Mouse (Mus musculus): ENCODE results near the gene Xpnpep3. TPM values are rescaled to one million over a fixed set of nuclear protein-coding genes. Genes with fewer than 3 reads are reported as not detected.

The Xpnpep3 gene
- polyA plus RNA-seq, 1 experiment: 6.8 TPM

DNA sequence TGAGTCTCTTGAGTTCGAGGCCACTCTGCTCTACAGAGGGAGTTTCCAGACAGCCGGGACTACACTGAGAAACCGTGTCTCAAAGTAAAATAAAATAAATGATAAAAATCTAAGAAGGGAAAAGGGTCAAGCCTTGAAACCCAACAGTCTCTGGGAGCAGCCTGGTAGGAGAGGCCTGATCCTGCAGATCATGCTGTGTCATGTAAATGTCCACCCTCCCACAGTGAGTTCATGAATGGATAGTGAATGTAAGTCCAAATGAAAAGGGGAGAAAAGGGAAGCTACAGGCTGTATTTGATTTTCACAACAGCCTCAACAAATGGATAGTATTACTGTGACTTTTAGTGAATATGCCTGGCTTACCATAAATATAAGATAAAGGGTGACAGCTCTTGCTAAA is 25.4 kb downstream of the Xpnpep3 start:
- DNase-seq: no peak
- TF ChIP-seq CTCF (IDR thresholded peaks at IDR 0.05; ENCODE audit: insufficient read depth, low read length): no peak
- no peak for TF ChIP-seq POLR2A (IDR thresholded peaks at IDR 0.05; ENCODE audit: borderline replicate concordance, extremely low read depth, low read depth, low read length)
- Histone ChIP-seq H3K4me3 (replicated peaks; ENCODE audit: extremely low read depth, low read depth, low read length) (no peak overlapping the region), H3K4me1 (ENCODE audit: control insufficient read depth, insufficient read depth, low read length) (peaks cover 2% of the 10 kb centered on the region)
- WGBS: 85% methylated on average over 3 of the region's 3 CpGs

DNA sequence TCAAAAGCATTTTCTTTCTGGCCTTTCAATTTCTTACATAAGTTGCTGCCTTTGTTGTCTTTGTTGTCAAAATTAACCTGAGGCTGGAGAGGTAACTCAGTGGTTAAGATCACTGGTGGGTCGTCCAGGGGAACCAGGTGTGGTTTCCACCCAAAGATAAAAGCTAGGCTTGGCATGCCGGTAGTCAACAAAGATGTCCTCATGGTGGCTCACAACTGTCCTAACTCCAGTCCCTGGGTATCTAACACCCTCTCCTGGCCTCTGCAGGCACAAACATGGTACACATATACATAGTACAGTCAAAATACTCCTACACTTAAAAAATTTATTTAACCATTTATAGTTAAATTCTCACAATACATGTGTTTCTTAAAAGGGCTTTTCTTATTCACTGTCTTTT is 28.0 kb downstream of the Xpnpep3 start:
- TF ChIP-seq CTCF (IDR thresholded peaks at IDR 0.05; ENCODE audit: insufficient read depth, low read length) (no peak), POLR2A (IDR thresholded peaks at IDR 0.05; ENCODE audit: borderline replicate concordance, extremely low read depth, low read depth, low read length) (no peak)
- H3K4me3 ChIP-seq (replicated peaks; ENCODE audit: extremely low read depth, low read depth, low read length): no peak overlapping the region
- no peak for DNase-seq
- WGBS: 80% methylated on average over 2 of the region's 2 CpGs
- no peaks in the 10 kb centered on the region; the same call in none of the 2 replicates for H3K4me1 ChIP-seq (ENCODE audit: control insufficient read depth, insufficient read depth, low read length)

DNA sequence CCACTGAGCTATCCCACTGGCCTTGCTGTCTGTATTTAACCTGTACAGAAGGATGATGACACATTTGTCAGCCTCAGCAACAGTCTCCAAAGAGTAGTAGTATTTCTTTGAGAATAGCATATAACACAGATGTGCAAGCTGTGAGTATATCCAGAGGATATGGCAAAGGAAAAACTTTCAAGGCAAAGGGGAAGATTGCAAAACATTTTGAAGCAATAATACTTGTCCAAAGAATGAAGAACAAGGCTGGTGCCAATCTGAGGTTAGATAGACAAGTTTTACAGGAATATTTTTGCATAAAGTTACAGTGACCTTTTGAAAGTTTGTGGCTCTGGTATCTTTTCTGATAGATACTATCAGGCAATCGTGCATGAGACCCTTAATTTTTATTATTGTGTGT is 31.3 kb downstream of the Xpnpep3 start:
- no peak for DNase-seq
- TF ChIP-seq POLR2A (IDR thresholded peaks at IDR 0.05; ENCODE audit: borderline replicate concordance, extremely low read depth, low read depth, low read length) (no peak), CTCF (IDR thresholded peaks at IDR 0.05; ENCODE audit: insufficient read depth, low read length) (no peak)
- 82% methylated on average over 1 of the region's 1 CpGs for WGBS
- no peaks in the 10 kb centered on the region for H3K4me1 ChIP-seq (ENCODE audit: control insufficient read depth, insufficient read depth, low read length)
- H3K4me3 ChIP-seq (replicated peaks; ENCODE audit: extremely low read depth, low read depth, low read length): no peak overlapping the region

DNA sequence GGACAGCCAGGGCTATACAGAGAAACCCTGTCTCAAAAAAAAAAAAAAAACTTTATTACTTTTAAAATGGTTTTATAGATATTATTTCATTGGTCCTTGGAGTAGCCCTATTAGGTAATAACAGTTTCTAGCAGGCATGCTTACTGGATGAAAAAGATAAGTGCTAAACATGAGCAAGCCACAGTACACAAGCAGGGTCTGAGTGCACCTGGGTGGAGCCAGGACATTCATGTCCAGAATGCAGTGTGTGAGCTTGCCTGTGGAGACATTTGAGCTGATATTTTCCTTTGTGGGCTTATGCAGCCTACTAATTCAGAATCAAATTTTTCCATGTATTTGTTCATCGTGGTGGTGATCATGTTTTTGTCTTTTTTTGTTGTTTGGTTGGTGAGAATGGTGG is 38.4 kb downstream of the Xpnpep3 start:
- no peak for TF ChIP-seq POLR2A (IDR thresholded peaks at IDR 0.05; ENCODE audit: borderline replicate concordance, extremely low read depth, low read depth, low read length)
- TF ChIP-seq CTCF (IDR thresholded peaks at IDR 0.05; ENCODE audit: insufficient read depth, low read length): no peak
- no peak overlapping the region for H3K4me3 ChIP-seq (replicated peaks; ENCODE audit: extremely low read depth, low read depth, low read length)
- 91% methylated on average over 1 of the region's 1 CpGs for WGBS

DNA sequence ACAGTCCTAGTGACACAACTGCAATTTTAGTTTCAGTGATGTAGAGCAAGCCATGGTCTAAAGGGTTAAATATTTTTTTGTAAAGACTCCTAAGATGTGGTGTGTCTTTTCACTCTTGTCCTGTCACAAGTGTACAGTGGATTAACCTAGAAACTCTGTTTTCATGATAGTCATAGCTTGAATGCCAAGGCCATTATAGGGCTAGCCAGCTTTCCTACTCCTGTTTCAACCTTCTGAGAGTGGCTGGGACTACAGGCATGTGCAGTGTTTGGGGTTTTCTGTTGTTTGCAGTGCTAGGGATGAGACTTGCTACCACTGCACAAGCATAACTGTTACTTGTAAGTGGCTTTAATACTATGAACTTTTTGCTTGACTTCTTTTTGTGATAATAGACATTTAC is 39.3 kb downstream of the Xpnpep3 start:
- Histone ChIP-seq H3K4me3 (replicated peaks; ENCODE audit: extremely low read depth, low read depth, low read length) (no peak overlapping the region), H3K4me1 (ENCODE audit: control insufficient read depth, insufficient read depth, low read length) (no peaks in the 10 kb centered on the region)
- TF ChIP-seq POLR2A (IDR thresholded peaks at IDR 0.05; ENCODE audit: borderline replicate concordance, extremely low read depth, low read depth, low read length): no peak
- no peak for TF ChIP-seq CTCF (IDR thresholded peaks at IDR 0.05; ENCODE audit: insufficient read depth, low read length)
- no peak for DNase-seq

More for the DNA sequence above, 38.4 kb downstream of the Xpnpep3 start:
- no peaks in the 10 kb centered on the region for H3K4me1 ChIP-seq (ENCODE audit: control insufficient read depth, insufficient read depth, low read length)
- DNase-seq: no peak

DNA sequence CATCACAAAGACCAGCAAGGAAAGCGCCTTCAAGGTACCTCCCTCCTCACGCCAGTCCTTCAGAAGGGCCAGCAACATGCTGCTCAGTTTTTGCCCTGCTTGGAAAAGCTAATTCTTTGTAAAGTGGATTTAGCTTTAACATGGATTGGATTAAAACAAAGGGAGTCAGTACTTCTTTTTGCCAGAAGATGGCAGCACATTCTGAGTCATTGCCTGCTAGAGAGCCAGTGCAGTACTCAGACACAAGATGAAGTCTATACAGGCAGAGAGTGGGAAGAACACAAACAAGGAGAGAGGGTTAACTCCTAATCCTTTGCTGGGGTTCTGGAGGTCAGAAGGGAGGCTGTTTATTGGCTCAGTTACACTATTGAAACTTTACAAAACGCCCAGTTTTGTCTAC is 48.5 kb downstream of the Xpnpep3 start:
- WGBS: 39% methylated on average over 3 of the region's 3 CpGs
- peak; percentile 32; the same call in 1 of the 2 replicates for TF ChIP-seq CTCF (IDR thresholded peaks at IDR 0.05; ENCODE audit: insufficient read depth, low read length)
- no peak for TF ChIP-seq POLR2A (IDR thresholded peaks at IDR 0.05; ENCODE audit: borderline replicate concordance, extremely low read depth, low read depth, low read length)
- Histone ChIP-seq H3K4me3 (replicated peaks; ENCODE audit: extremely low read depth, low read depth, low read length) (no peak overlapping the region), H3K4me1 (ENCODE audit: control insufficient read depth, insufficient read depth, low read length) (no peaks in the 10 kb centered on the region)
- DNase-seq: peak; percentile 21

DNA sequence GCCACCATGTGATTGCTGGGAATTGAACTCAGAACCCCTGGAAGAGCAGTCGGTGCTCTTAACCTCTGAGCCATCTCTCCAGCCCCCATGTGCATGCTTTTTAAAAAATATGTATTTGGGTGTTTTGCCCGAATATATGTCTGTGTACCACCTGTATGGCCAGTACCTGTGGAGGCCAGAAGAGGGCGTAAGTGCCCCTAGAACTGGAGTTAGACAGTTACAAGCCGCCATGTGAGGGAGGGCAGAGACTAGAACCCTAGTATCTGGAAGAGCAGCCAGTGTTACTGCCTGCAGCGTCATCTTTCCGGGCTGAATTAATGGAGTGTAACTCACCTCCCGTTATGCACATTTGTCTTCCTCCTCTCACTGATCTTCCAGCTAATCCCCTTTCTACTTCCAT is 61.6 kb downstream of the Xpnpep3 start:
- Histone ChIP-seq H3K4me3 (replicated peaks; ENCODE audit: extremely low read depth, low read depth, low read length) (no peak overlapping the region), H3K4me1 (ENCODE audit: control insufficient read depth, insufficient read depth, low read length) (no peaks in the 10 kb centered on the region)
- TF ChIP-seq CTCF (IDR thresholded peaks at IDR 0.05; ENCODE audit: insufficient read depth, low read length) (no peak), POLR2A (IDR thresholded peaks at IDR 0.05; ENCODE audit: borderline replicate concordance, extremely low read depth, low read depth, low read length) (no peak)
- WGBS: 82% methylated on average over 7 of the region's 7 CpGs
- no peak for DNase-seq

DNA sequence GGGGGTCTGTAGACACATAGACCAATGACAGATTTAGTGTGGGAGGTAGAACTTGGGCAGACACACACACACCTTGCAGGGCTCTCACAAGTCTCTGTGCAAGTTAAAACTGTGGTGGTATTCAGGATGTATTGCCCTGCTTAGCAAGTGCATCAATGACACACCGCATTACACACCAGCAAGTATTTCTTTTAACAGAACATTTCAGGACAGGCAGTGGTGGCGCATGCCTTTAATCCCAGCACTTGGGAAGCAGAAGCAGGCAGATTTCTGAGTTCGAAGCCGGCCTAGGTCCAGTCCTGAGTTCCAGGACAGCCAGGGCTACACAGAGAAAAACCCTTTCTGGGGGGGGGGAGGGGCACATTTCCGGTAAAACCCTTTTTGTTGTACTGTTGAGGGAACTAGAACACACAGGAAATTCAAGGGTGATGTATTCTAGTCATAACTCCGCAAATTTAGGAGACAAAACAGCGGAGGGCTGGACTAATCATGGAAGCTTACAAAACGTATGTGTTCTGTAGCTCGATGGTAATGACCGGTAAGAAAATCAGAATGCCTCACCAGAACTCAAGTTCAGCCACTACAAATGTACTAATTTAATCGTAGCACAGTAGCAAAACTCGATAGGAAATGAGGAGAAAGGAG is 65.2 kb downstream of the Xpnpep3 start:
- DNase-seq: no peak
- peak overlapping the region; percentile 63 for H3K4me3 ChIP-seq (replicated peaks; ENCODE audit: extremely low read depth, low read depth, low read length)
- TF ChIP-seq CTCF (IDR thresholded peaks at IDR 0.05; ENCODE audit: insufficient read depth, low read length): no peak
- TF ChIP-seq POLR2A (IDR thresholded peaks at IDR 0.05; ENCODE audit: borderline replicate concordance, extremely low read depth, low read depth, low read length): no peak
- H3K4me1 ChIP-seq (ENCODE audit: control insufficient read depth, insufficient read depth, low read length): peaks cover 3% of the 10 kb centered on the region
- WGBS: 63% methylated on average over 12 of the region's 12 CpGs

DNA sequence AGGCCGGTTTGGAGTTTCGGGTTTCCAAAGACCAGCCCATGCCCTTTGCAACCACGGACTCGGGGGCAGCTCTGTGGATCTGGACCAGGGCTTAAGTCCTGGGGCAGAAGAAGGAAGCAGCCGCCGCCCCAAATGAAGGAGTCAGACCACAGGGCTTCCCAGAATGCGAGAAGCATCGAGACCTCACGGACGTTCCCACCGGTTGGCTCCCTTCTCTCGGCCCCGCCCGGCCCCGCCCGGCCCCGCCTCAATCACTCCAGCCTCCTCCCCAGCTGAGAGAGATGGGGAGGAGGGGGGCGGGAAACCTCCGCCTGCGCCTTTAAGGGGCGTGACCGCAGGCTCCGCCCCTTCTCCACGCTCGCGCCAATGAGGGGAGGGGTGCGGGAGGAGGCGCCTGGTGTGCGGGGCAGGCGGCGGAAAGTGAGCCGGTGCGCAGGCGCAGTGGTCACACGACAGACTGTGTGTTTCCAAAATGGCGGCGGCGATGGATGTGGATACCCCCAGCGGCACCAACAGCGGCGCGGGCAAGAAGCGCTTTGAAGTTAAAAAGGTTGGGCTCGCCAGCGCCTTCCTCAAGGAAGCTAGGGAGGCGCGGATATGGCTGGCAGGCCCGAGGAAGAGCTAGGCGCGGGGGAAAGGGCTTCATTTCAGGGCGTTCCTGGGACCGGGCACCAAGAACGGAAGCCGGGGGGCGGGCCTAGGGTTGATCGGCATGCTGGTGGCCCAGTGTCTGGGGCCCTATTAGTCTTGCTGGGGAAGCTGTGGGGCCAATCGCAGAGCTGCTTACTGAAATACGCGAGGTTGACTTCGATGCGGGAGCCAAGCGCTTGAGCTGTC is 66.2 kb downstream of the Xpnpep3 start, which contains the start of gene Rbx1:
TSS of gene Rbx1 (plus strand) at position 396 of the 837 bp plus-strand sequence.
- no peak for TF ChIP-seq CTCF (IDR thresholded peaks at IDR 0.05; ENCODE audit: insufficient read depth, low read length)
- peak; percentile 92; the same call in 1 of the 2 replicates for TF ChIP-seq POLR2A (IDR thresholded peaks at IDR 0.05; ENCODE audit: borderline replicate concordance, extremely low read depth, low read depth, low read length)
- DNase-seq: peak; percentile 100
- 1% methylated on average over 61 of the region's 62 CpGs for WGBS
- Histone ChIP-seq H3K4me1 (ENCODE audit: control insufficient read depth, insufficient read depth, low read length) (peaks cover 3% of the 10 kb centered on the region), H3K4me3 (replicated peaks; ENCODE audit: extremely low read depth, low read depth, low read length) (peak within 1 kb of the TSS; percentile 93)
